Mouse (Mus musculus): ENCODE measurements around the gene Ptbp3.

GRCm38 (mm10) chr4:59585097-59585496 lies 35.9 kb upstream of the Ptbp3 start:
- no peak for TF ChIP-seq CTCF (IDR thresholded peaks at IDR 0.05; ENCODE audit: low read depth)
- TF ChIP-seq EP300 (IDR thresholded peaks at IDR 0.05; ENCODE audit: low read depth): peak; percentile 22; the same call in 1 of the 2 replicates
